Mouse (Mus musculus) fat pad, adult 2 months (tissue): ENCODE data around the gene Ccnd1.
"Not testable (repeated sequence)": the region's sequence is repeated elsewhere in the genome, so short reads cannot be mapped to it uniquely, and the experiment has no call there.

Experiments used
- DNase-seq: peaks from one replicate; pipeline ENCODE4 v3.0.0-alpha.2; 2011; ENCODE audit warnings: low read depth, low spot score; ENCODE audit errors: extremely low read depth

Gene Ccnd1

GRCm38 (mm10) chr7:144911121-144911520, 28.6 kb downstream of the Ccnd1 start:
- DNase-seq = no peak

GRCm38 (mm10) chr7:144908705-144909104, 31.0 kb downstream of the Ccnd1 start:
- DNase-seq = no peak

- DNase-seq = no peak
Observed at GRCm38 (mm10) chr7:144907793-144908192, 31.9 kb downstream of the Ccnd1 start.

GRCm38 (mm10) chr7:144906708-144907397, 32.9 kb downstream of the Ccnd1 start:
- no peak for DNase-seq

GRCm38 (mm10) chr7:144905514-144905913, 34.2 kb downstream of the Ccnd1 start:
- DNase-seq = not testable (repeated sequence)

GRCm38 (mm10) chr7:144898506-144898905, 41.2 kb downstream of the Ccnd1 start:
- DNase-seq = no peak

GRCm38 (mm10) chr7:144896294-144897218, 43.2 kb downstream of the Ccnd1 start, which contains the start of gene Fgf15:
TSS of gene Fgf15 (plus strand) at chr7:144896531.
- no peak for DNase-seq

GRCm38 (mm10) chr7:144895305-144896111, 44.2 kb downstream of the Ccnd1 start:
- DNase-seq = no peak

- no peak for DNase-seq
Observed at GRCm38 (mm10) chr7:144894706-144895105, 45.0 kb downstream of the Ccnd1 start.

- DNase-seq = no peak
Observed at GRCm38 (mm10) chr7:144894191-144894590, 45.5 kb downstream of the Ccnd1 start.

- no peak for DNase-seq
Observed at GRCm38 (mm10) chr7:144892322-144892721, 47.4 kb downstream of the Ccnd1 start.

GRCm38 (mm10) chr7:144891863-144892262, 47.9 kb downstream of the Ccnd1 start:
- DNase-seq = no peak

GRCm38 (mm10) chr7:144890661-144891060, 49.1 kb downstream of the Ccnd1 start:
- DNase-seq = not testable (repeated sequence)

- DNase-seq = no peak
Observed at GRCm38 (mm10) chr7:144888564-144889299, 51.0 kb downstream of the Ccnd1 start.

GRCm38 (mm10) chr7:144887672-144888071, 52.1 kb downstream of the Ccnd1 start:
- no peak for DNase-seq

- DNase-seq = no peak
Observed at GRCm38 (mm10) chr7:144883106-144883505, 56.6 kb downstream of the Ccnd1 start.
